Mouse (Mus musculus): ENCODE measurements around the gene Dcdc2b. TPM values are rescaled to one million over a fixed set of nuclear protein-coding genes. Genes with fewer than 3 reads are reported as not detected.

The Dcdc2b gene
- polyA plus RNA-seq (2015; fragmentation: Nextera tagmentation; extraction: Ambion mirVana): 0.65 and 0.75 TPM in 2 replicates

GRCm38 (mm10) chr4:129614093-129614492 is at the start of gene Dcdc2b:
Gene Dcdc2b, minus strand, starts transcription at chr4:129614257.
- TF ChIP-seq EP300 (optimal IDR thresholded peaks at IDR 0.05) (no peak), CTCF (IDR thresholded peaks at IDR 0.05; ENCODE audit: low read depth) (no peak)
- WGBS: 75% methylated on average over 6 of the region's 6 CpGs
- no peaks in the 10 kb centered on the region for H3K27me3 ChIP-seq (ENCODE audit: control insufficient read depth, insufficient read depth, low read length)
- DNase-seq (ENCODE audit: low spot score): no peak
- 0 out of 2 replicates have a peak, but pooled peaks cover 3% of the 10 kb centered on the region for H3K4me1 ChIP-seq (replicated peaks; ENCODE audit: control insufficient read depth, insufficient read depth)
- ATAC-seq (ENCODE audit: low FRiP score, low TSS enrichment): no peak
- H3K4me3 ChIP-seq (ENCODE audit: low read depth, low read length): no peak within 1 kb of the TSS
- H3K4me2 ChIP-seq (replicated peaks; ENCODE audit: low read depth): no peak within 1 kb of the TSS
- no peak within 1 kb of the TSS for H3K9ac ChIP-seq (ENCODE audit: low read length)
- H3K9me3 ChIP-seq (ENCODE audit: control insufficient read depth, low read length): no peaks in the 10 kb centered on the region
- H3K27ac ChIP-seq (replicated peaks): no peak within 1 kb of the TSS
- H3K36me3 ChIP-seq (ENCODE audit: control insufficient read depth, insufficient read depth, low read length): no peaks in the 10 kb centered on the region; the same call in 1 of the 2 replicates

GRCm38 (mm10) chr4:129662255-129662813 is 48.3 kb upstream of the Dcdc2b start:
- 74% methylated on average over 3 of the region's 3 CpGs for WGBS
- H3K4me1 ChIP-seq (replicated peaks; ENCODE audit: control insufficient read depth, insufficient read depth): no peaks in the 10 kb centered on the region
- no peaks in the 10 kb centered on the region for H3K27me3 ChIP-seq (ENCODE audit: control insufficient read depth, insufficient read depth, low read length)
- ATAC-seq (ENCODE audit: low FRiP score, low TSS enrichment): no peak
- no peak overlapping the region for H3K4me3 ChIP-seq (ENCODE audit: low read depth, low read length)
- H3K36me3 ChIP-seq (ENCODE audit: control insufficient read depth, insufficient read depth, low read length): peaks cover 10% of the 10 kb centered on the region; the same call in 1 of the 2 replicates
- no peak overlapping the region for H3K4me2 ChIP-seq (replicated peaks; ENCODE audit: low read depth)
- H3K9ac ChIP-seq (ENCODE audit: low read length): no peak overlapping the region
- no peak for DNase-seq (ENCODE audit: low spot score)
- H3K9me3 ChIP-seq (ENCODE audit: control insufficient read depth, low read length): no peaks in the 10 kb centered on the region
- no peak overlapping the region for H3K27ac ChIP-seq (replicated peaks)
- TF ChIP-seq EP300 (optimal IDR thresholded peaks at IDR 0.05): no peak
- no peak for TF ChIP-seq CTCF (IDR thresholded peaks at IDR 0.05; ENCODE audit: low read depth)

- H3K4me3 ChIP-seq (ENCODE audit: low read depth, low read length): no peak overlapping the region
- peaks cover 11% of the 10 kb centered on the region; the same call in 1 of the 2 replicates for H3K36me3 ChIP-seq (ENCODE audit: control insufficient read depth, insufficient read depth, low read length)
- no peaks in the 10 kb centered on the region for H3K9me3 ChIP-seq (ENCODE audit: control insufficient read depth, low read length)
- DNase-seq (ENCODE audit: low spot score) (no peak), ATAC-seq (ENCODE audit: low FRiP score, low TSS enrichment) (no peak)
- no peaks in the 10 kb centered on the region for H3K4me1 ChIP-seq (replicated peaks; ENCODE audit: control insufficient read depth, insufficient read depth)
- no peak overlapping the region for H3K9ac ChIP-seq (ENCODE audit: low read length)
- no peak overlapping the region for H3K27ac ChIP-seq (replicated peaks)
- WGBS: 72% methylated on average over 3 of the region's 3 CpGs
- TF ChIP-seq EP300 (optimal IDR thresholded peaks at IDR 0.05) (no peak), CTCF (IDR thresholded peaks at IDR 0.05; ENCODE audit: low read depth) (no peak)
- H3K27me3 ChIP-seq (ENCODE audit: control insufficient read depth, insufficient read depth, low read length): no peaks in the 10 kb centered on the region
- H3K4me2 ChIP-seq (replicated peaks; ENCODE audit: low read depth): no peak overlapping the region
Measured at GRCm38 (mm10) chr4:129661584-129661983, 47.5 kb upstream of the Dcdc2b start.

GRCm38 (mm10) chr4:129654770-129655169 is 40.7 kb upstream of the Dcdc2b start:
- TF ChIP-seq EP300 (optimal IDR thresholded peaks at IDR 0.05) (no peak), CTCF (IDR thresholded peaks at IDR 0.05; ENCODE audit: low read depth) (no peak)
- Histone ChIP-seq H3K36me3 (ENCODE audit: control insufficient read depth, insufficient read depth, low read length) (peaks cover 37% of the 10 kb centered on the region; the same call in 1 of the 2 replicates), H3K4me3 (ENCODE audit: low read depth, low read length) (no peak overlapping the region), H3K4me2 (replicated peaks; ENCODE audit: low read depth) (no peak overlapping the region), H3K27ac (replicated peaks) (no peak overlapping the region), H3K9ac (ENCODE audit: low read length) (no peak overlapping the region), H3K27me3 (ENCODE audit: control insufficient read depth, insufficient read depth, low read length) (no peaks in the 10 kb centered on the region), H3K4me1 (replicated peaks; ENCODE audit: control insufficient read depth, insufficient read depth) (no peaks in the 10 kb centered on the region), H3K9me3 (ENCODE audit: control insufficient read depth, low read length) (no peaks in the 10 kb centered on the region)
- DNase-seq (ENCODE audit: low spot score) (no peak), ATAC-seq (ENCODE audit: low FRiP score, low TSS enrichment) (no peak)
- WGBS: 91% methylated on average over 14 of the region's 14 CpGs

- Histone ChIP-seq H3K27ac (replicated peaks) (no peak overlapping the region), H3K9me3 (ENCODE audit: control insufficient read depth, low read length) (no peaks in the 10 kb centered on the region), H3K9ac (ENCODE audit: low read length) (no peak overlapping the region), H3K36me3 (ENCODE audit: control insufficient read depth, insufficient read depth, low read length) (peaks cover 34% of the 10 kb centered on the region), H3K4me1 (replicated peaks; ENCODE audit: control insufficient read depth, insufficient read depth) (no peaks in the 10 kb centered on the region), H3K4me2 (replicated peaks; ENCODE audit: low read depth) (no peak overlapping the region), H3K4me3 (ENCODE audit: low read depth, low read length) (no peak overlapping the region), H3K27me3 (ENCODE audit: control insufficient read depth, insufficient read depth, low read length) (no peaks in the 10 kb centered on the region)
- TF ChIP-seq EP300 (optimal IDR thresholded peaks at IDR 0.05) (no peak), CTCF (IDR thresholded peaks at IDR 0.05; ENCODE audit: low read depth) (no peak)
- ATAC-seq (ENCODE audit: low FRiP score, low TSS enrichment) (no peak), DNase-seq (ENCODE audit: low spot score) (no peak)
- 93% methylated on average over 8 of the region's 8 CpGs for WGBS
Measured at GRCm38 (mm10) chr4:129650359-129650758, 36.3 kb upstream of the Dcdc2b start.

- Histone ChIP-seq H3K9ac (ENCODE audit: low read length) (no peak overlapping the region), H3K9me3 (ENCODE audit: control insufficient read depth, low read length) (no peaks in the 10 kb centered on the region), H3K27ac (replicated peaks) (no peak overlapping the region), H3K4me2 (replicated peaks; ENCODE audit: low read depth) (no peak overlapping the region), H3K4me1 (replicated peaks; ENCODE audit: control insufficient read depth, insufficient read depth) (no peaks in the 10 kb centered on the region), H3K4me3 (ENCODE audit: low read depth, low read length) (no peak overlapping the region), H3K36me3 (ENCODE audit: control insufficient read depth, insufficient read depth, low read length) (peaks cover 26% of the 10 kb centered on the region), H3K27me3 (ENCODE audit: control insufficient read depth, insufficient read depth, low read length) (no peaks in the 10 kb centered on the region)
- no peak for TF ChIP-seq CTCF (IDR thresholded peaks at IDR 0.05; ENCODE audit: low read depth)
- TF ChIP-seq EP300 (optimal IDR thresholded peaks at IDR 0.05): no peak
- DNase-seq (ENCODE audit: low spot score): no peak
- ATAC-seq (ENCODE audit: low FRiP score, low TSS enrichment): no peak
- WGBS: 60% methylated on average over 1 of the region's 1 CpGs
Measured at GRCm38 (mm10) chr4:129648656-129649055, 34.6 kb upstream of the Dcdc2b start.

All from stomach, postnatal 0 days (tissue).